Mouse (Mus musculus): ENCODE measurements around the gene Fbp1.
"Not testable (repeated sequence)": the region's sequence is repeated elsewhere in the genome, so short reads cannot be mapped to it uniquely, and the experiment has no call there.

The Fbp1 gene

DNA sequence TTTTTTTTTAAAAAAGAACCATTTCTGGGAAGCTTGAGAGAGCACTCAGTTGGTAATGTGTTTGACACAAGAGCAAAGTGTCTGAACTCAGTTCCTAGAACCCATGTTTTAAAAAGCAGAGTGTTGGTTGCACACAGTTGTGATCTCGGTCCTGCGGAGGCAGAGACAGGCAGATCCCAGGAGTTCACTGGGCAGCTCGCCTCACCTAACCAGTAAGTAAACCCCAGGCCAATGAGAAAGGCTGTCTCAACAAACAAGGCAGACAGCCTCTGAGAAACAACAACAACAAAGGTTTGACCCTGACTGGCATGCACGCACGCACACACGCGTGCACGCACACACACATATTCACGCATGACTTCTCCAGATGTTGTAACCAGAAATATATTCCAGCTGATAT lies 4.2 kb downstream of the Fbp1 start:
- DNase-seq (ENCODE audit: low spot score in 2 of 2): no peak

DNA sequence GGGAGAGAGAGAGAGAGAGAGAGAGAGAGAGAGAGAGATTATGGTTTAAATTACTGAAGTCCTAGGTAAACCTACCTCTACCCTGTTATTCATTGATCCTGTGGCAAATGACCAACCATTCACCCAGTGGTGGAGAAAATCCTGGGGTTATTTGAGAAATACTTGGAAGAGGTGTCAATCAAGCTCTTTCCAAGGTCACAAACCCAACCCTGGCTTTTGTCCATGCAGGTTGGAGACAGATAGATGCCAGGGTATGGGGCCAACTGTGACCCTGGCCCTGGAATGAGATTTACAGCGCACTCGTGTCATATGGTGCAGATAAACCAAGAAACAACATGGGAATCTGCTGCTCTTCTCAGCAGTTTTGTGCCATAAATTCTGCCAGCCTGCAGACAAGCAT lies 4.6 kb downstream of the Fbp1 start:
- no peak for DNase-seq (ENCODE audit: low spot score in 2 of 2)

GRCm38 (mm10) chr13:62882856-62883255 lies 5.2 kb downstream of the Fbp1 start:
- DNase-seq (ENCODE audit: low spot score in 2 of 2): no peak

DNA sequence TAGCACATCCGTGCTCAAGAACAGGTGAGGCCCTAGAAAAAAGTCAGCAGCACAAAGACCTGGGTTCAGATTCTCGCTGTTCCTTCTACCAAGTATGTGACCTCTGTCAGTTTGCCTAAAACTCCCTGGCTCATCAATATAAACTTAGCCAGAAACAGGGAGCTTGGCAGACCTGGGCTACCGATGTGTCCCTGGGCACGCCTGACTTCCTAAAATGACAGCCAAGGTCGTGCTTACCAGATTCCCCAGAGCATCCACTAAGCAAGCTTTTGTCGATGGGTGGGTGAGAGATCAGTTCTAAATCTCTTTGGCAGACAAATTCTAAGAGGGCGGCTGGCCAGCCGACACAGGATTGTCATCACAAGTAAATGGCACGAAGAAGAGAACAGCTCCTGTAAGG lies 6.7 kb downstream of the Fbp1 start:
- DNase-seq (ENCODE audit: low spot score in 2 of 2): no peak

- no peak for DNase-seq (ENCODE audit: low spot score in 2 of 2)
Measured at GRCm38 (mm10) chr13:62879831-62880615, 8.1 kb downstream of the Fbp1 start.

- DNase-seq (ENCODE audit: low spot score in 2 of 2): no peak
Measured at GRCm38 (mm10) chr13:62879411-62879810, 8.7 kb downstream of the Fbp1 start.

GRCm38 (mm10) chr13:62877247-62877646 lies 10.8 kb downstream of the Fbp1 start:
- no peak for DNase-seq (ENCODE audit: low spot score in 2 of 2)

DNA sequence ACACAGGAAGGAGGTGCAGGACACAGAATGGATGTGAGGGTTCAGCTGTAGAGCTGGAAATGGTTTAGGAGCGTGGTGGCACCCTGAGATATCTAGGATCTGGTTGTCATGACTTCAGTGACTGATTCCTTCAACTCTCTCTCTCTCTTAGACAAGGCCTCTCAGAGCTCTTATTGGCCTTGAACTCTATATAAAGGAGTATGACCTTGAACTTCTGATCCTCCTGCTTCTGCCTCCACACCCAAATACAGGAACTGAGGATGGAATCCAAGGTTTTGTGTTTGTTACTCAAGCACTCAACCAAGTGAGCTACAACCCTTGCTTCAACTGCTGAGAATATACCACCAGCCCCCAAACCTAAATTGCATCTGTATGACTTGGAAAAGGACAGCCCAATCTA lies 12.0 kb downstream of the Fbp1 start:
- no peak for DNase-seq (ENCODE audit: low spot score in 2 of 2)

DNA sequence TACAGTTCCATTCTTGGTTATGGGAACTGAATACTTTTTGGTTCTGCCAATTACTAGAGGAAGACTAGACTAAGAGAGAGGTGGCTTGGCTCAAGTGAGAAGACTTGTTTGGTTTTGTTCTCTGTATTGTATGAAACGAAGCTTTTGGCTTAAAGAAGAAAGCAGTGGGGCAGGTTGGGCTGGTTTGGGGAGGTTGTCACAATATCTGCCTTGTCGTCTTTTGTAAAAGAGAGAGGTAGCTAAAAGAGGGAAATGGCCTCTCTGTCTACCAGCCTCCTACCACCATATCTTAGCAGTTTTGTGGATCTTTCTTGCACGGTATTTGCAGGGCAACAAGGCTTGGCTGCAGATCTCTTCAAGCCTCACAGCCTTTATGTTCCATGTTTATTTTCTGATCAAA lies 15.8 kb downstream of the Fbp1 start:
- no peak for DNase-seq (ENCODE audit: low spot score in 2 of 2)

DNA sequence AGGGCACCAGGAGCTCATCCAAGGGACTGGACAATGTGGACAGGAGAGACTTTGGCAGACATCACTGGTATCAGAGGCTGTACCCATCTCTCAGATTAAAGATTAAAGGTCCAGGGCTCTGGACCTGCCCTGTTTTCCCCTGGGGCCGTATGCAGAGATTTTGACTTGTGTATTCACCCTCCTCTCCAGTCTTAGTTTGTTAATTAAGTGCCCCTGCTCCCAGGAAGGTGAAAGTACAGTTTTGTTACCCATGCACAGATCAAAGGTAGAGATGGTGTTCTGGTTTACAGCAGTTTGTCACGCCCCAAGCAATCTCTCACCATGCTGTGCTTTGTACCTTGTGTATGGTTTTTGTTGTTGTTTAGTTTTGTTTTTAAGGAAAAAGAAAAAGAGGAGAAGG lies 17.5 kb downstream of the Fbp1 start:
- no peak for DNase-seq (ENCODE audit: low spot score in 2 of 2)

- DNase-seq (ENCODE audit: low spot score in 2 of 2): no peak
Measured at GRCm38 (mm10) chr13:62866817-62867216, 21.3 kb downstream of the Fbp1 start.

GRCm38 (mm10) chr13:62865651-62866315 lies 22.3 kb downstream of the Fbp1 start:
- DNase-seq (ENCODE audit: low spot score in 2 of 2): no peak

GRCm38 (mm10) chr13:62863771-62864170 lies 24.3 kb downstream of the Fbp1 start:
- no peak for DNase-seq (ENCODE audit: low spot score in 2 of 2)

GRCm38 (mm10) chr13:62862875-62863274 lies 25.2 kb downstream of the Fbp1 start:
- DNase-seq (ENCODE audit: low spot score in 2 of 2): no peak

GRCm38 (mm10) chr13:62860068-62860467 lies 28.0 kb downstream of the Fbp1 start:
- no peak for DNase-seq (ENCODE audit: low spot score in 2 of 2)

- not testable (repeated sequence) for DNase-seq (ENCODE audit: low spot score in 2 of 2)
Measured at GRCm38 (mm10) chr13:62859251-62859650, 28.8 kb downstream of the Fbp1 start.

DNA sequence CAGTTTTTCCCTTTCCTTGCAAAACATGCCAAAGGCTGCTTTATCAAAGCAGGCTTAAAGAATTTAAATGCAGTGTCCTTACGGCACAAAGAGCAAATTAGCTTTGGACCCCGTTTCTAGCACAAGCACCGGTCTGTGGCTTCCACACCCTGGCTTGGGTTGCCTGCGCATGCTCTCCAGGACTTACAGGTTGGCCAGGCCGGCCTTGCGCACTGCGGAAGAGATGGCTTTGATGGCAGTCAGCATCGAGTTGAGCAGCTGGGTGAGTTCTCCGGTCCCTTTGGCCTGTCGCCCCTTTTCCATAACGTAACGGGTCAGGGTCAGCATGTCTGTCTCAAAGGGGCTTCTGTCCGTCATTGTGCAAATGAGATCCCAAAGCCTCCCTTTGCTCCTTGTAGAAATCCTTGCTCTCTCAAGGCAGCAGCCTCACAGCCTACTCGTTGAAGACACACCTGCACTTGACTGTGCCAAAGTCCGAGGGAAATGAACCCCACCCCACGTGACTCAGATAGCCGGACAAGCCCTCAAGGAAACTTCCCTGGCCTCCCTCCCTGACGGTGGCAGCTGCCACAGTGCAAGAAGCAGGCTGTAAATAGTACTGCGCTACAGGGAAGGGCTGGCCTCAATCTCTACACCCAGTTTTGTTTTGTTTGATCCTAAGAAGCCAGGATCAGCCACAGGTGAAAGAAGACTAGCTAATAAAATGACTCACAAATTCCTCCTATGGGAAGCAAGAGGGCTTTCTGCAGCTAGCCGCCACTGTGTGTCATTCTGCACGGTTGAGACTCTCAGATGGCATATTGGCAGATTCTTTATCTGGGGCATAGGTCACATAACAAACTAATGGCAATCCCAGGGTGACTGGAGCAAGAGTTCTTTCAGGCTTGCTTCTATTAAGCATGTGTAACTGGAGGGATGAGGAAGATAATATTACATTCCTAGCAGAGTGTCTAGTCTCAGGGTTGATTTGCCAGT lies 29.9 kb downstream of the Fbp1 start, which contains the start of gene Fbp2:
Gene Fbp2, minus strand, starts transcription at position 482 of the 975 bp plus-strand sequence.
- DNase-seq (ENCODE audit: low spot score in 2 of 2): no peak

DNA sequence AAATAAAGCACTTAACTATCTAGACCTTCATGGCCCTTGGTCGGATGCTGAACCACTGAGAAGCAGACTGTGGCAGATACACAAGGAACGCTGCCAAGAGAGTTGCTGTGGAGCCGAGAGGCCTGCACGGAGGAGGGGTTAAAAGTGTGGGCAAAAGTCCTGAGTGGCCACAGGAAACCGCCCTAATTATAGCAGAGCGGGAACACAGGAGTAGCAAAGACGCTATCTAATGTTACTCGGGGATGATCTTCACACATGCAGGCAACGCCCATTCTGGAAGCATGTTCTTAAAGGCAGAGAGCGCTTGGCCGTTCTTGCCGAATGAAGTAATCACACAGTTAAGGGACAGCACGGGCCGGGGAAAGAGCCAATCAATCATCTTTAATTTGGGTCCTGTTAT lies 31.2 kb downstream of the Fbp1 start:
- DNase-seq (ENCODE audit: low spot score in 2 of 2): no peak

GRCm38 (mm10) chr13:62856305-62856675 lies 31.8 kb downstream of the Fbp1 start:
- peak; percentile 32 to 46 for DNase-seq (ENCODE audit: low spot score in 2 of 2)

- DNase-seq (ENCODE audit: low spot score in 2 of 2): no peak
Measured at GRCm38 (mm10) chr13:62855396-62856304, 32.4 kb downstream of the Fbp1 start.

DNA sequence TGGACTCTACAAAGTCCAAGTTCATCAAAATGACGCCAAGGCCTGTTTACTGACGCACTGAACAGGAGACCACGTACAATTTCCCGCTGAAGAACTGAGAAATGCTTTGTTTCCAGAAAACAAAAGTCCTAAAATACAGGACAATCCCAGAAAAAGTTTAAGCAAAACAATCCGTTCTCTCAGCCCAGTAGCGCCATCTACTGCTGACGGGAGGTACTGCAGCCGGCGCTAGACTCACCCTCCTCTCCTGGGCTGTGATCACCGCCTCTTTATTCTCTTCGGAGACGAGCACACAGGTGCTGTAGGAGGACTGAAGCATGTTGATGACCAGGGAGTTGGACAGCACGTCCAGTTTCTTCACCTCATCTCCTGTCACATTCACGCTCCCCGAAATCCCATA lies 33.4 kb downstream of the Fbp1 start:
- DNase-seq (ENCODE audit: low spot score in 2 of 2): peak; percentile 15 to 46

Measured in spleen, postnatal 14 days (tissue).